Mouse (Mus musculus): Measurements from ENCODE around the gene Mbnl2. TPM values are rescaled to one million over a fixed set of nuclear protein-coding genes. Genes with fewer than 3 reads are reported as not detected.

Mbnl2 gene
- polyA plus RNA-seq, 1 experiment from 2014 or later, result 25.4 TPM

DNA sequence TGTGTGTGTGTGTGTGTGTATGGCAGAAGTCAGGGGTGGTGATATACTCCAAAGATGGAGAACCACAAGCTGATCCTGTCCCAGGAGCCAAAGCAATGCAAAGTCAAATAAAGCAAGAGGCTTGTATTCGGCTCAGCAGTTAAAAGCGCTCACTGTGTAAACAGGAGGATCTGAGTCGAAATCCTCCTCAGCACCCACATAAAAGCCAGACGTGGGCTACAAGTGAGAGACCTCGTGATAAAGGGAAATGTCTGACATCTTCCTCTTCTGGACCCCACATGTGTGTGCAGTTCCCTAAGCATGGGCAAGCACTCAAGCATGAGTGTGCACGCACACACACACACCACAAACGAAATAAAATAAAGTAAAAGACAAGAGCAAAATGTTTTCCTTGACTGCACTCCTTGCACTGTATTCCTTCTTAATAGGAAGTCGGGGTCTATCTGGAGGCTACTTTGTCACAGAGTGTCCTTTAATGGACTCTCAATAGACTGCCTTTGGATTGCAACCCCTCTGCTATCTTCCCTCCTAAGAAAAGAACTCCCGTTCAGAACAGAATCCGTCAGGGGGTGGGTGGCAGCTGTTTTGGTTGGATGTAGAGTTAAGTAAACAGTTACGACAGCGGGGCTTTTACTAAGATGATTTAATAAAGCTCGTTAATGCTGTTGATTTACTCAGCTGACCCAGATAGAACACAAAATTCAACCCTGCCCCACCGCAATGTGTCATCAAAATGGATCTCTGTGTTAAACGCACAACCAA is 18.7 kb upstream of the Mbnl2 start:
- Histone ChIP-seq H3K4me3 (ENCODE audit: low read length) (no peak overlapping the region), H3K9ac (ENCODE audit: low read depth, low read length) (no peak overlapping the region), H3K36me3 (ENCODE audit: control insufficient read depth, insufficient read depth, low read length) (no peaks in the 10 kb centered on the region), H3K4me1 (ENCODE audit: control insufficient read depth, insufficient read depth, low read depth, low read length) (no peaks in the 10 kb centered on the region), H3K4me2 (ENCODE audit: low read length) (no peak overlapping the region), H3K9me3 (ENCODE audit: control insufficient read depth, low read length) (no peaks in the 10 kb centered on the region), H3K27ac (ENCODE audit: low read depth, low read length) (no peak overlapping the region), H3K27me3 (replicated peaks; ENCODE audit: control insufficient read depth, insufficient read depth, low read length) (no peaks in the 10 kb centered on the region)
- no peak for ATAC-seq
- WGBS, result 78% methylated on average over 15 of the region's 15 CpGs

DNA sequence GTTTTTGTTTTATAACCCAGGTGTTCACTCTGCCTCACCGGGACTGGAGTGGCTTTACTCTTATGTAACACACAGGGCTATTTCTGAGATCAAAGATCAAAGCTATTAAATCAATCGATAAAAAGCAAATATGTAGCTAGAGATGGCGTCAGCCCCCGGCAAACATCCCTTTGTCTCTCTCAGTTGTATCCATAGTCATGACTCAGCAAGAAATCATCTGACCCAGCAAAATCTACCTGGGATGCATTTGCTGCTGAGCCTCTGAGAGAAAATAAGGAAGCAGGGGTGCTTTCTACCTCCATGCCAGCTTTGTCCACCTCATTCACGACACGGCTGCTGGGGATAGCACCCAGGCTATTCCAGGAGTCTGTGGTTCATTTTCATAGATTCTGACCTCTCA is 18.0 kb upstream of the Mbnl2 start:
- ATAC-seq, result no peak
- Histone ChIP-seq H3K36me3 (ENCODE audit: control insufficient read depth, insufficient read depth, low read length) (no peaks in the 10 kb centered on the region), H3K4me2 (ENCODE audit: low read length) (no peak overlapping the region), H3K9me3 (ENCODE audit: control insufficient read depth, low read length) (no peaks in the 10 kb centered on the region), H3K27ac (ENCODE audit: low read depth, low read length) (no peak overlapping the region), H3K9ac (ENCODE audit: low read depth, low read length) (no peak overlapping the region), H3K27me3 (replicated peaks; ENCODE audit: control insufficient read depth, insufficient read depth, low read length) (no peaks in the 10 kb centered on the region), H3K4me3 (ENCODE audit: low read length) (no peak overlapping the region), H3K4me1 (ENCODE audit: control insufficient read depth, insufficient read depth, low read depth, low read length) (no peaks in the 10 kb centered on the region)
- WGBS, result 83% methylated on average over 6 of the region's 6 CpGs

DNA sequence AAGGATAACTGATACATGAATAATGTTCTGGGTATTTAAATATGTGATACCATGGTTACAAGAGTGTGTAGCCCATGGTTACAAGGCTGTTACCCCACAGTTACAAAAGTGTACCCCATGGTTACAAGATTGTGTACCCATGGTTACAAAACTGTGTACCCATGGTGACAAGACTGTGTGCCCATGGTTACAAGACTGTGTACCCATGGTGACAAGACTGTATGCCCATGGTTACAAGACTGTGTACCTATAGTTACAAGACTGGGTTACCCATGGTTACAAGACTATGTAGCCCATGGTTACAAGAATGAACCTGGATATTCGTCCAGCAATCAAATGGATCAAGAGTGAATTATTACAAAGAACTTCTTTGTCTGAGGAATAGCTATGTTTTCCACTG is 16.0 kb upstream of the Mbnl2 start:
- no peak overlapping the region for H3K4me2 ChIP-seq (ENCODE audit: low read length)
- H3K27me3 ChIP-seq (replicated peaks; ENCODE audit: control insufficient read depth, insufficient read depth, low read length), result no peaks in the 10 kb centered on the region
- no peak overlapping the region for H3K27ac ChIP-seq (ENCODE audit: low read depth, low read length)
- WGBS, result 58% methylated on average over 1 of the region's 1 CpGs
- no peaks in the 10 kb centered on the region for H3K4me1 ChIP-seq (ENCODE audit: control insufficient read depth, insufficient read depth, low read depth, low read length)
- no peaks in the 10 kb centered on the region for H3K36me3 ChIP-seq (ENCODE audit: control insufficient read depth, insufficient read depth, low read length)
- no peaks in the 10 kb centered on the region for H3K9me3 ChIP-seq (ENCODE audit: control insufficient read depth, low read length)
- no peak overlapping the region for H3K9ac ChIP-seq (ENCODE audit: low read depth, low read length)
- ATAC-seq, result no peak
- no peak overlapping the region for H3K4me3 ChIP-seq (ENCODE audit: low read length)

DNA sequence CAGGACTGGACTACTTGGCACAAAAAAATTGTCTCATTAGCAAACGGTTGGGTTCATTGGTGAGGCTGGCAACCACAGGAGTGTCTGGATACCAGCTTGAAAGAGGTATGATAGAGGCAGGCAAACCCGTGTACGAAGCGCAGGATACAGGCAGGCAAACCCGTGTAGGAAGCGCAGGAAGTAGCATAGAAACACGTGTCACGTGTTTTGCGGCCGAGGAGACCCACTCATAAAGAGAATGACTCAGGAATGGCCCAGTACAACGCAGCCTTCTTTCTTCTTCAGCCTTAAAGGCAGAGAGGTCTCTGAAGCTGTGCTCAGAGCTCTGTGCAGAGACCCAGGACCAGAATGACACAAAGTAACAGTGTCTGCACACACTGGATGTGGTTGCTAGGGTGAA is 13.9 kb upstream of the Mbnl2 start:
- H3K27ac ChIP-seq (ENCODE audit: low read depth, low read length), result no peak overlapping the region
- H3K9ac ChIP-seq (ENCODE audit: low read depth, low read length), result no peak overlapping the region

DNA sequence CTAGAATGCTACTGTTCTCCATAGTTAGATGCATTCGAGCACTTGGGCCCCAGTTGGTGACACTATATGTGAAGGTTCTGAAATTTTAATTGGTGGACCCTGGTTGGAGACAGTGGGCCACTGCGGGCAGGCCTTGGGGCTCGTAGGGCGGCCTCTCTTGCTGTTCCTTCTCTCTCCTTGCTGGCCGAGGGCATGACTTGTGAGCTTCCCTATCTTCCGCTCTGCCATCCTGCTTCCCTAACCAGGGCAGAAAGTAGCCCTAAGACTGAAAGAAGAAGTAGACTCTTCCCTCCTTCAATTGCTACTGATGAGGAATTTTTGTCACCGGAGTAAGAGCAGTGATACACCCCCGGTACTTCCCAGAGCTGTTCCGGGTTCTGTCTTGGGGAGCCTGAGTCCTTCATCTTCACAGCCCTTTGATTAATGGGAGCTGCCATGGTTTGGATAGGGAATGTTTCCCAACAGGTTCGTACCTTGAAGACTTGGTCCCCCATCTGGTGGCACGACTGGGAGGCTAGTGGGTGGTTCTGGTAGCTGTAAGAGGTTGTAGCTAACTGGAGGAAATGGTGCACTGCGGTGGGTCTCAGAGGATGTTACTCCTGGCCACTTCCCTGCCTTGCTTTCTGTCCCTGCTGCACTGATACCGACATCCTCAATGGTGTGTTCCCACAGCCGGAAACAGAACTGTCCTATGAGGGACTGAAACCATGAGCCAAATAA is 12.6 kb upstream of the Mbnl2 start:
- no peak for ATAC-seq
- Histone ChIP-seq H3K4me1 (ENCODE audit: control insufficient read depth, insufficient read depth, low read depth, low read length) (no peaks in the 10 kb centered on the region), H3K36me3 (ENCODE audit: control insufficient read depth, insufficient read depth, low read length) (no peaks in the 10 kb centered on the region), H3K9ac (ENCODE audit: low read depth, low read length) (no peak overlapping the region), H3K4me3 (ENCODE audit: low read length) (no peak overlapping the region), H3K27me3 (replicated peaks; ENCODE audit: control insufficient read depth, insufficient read depth, low read length) (no peaks in the 10 kb centered on the region), H3K9me3 (ENCODE audit: control insufficient read depth, low read length) (no peaks in the 10 kb centered on the region), H3K4me2 (ENCODE audit: low read length) (no peak overlapping the region), H3K27ac (ENCODE audit: low read depth, low read length) (no peak overlapping the region)
- WGBS, result 87% methylated on average over 14 of the region's 14 CpGs

More for the DNA sequence above, 13.9 kb upstream of the Mbnl2 start:
- Histone ChIP-seq H3K4me3 (ENCODE audit: low read length) (no peak overlapping the region), H3K27me3 (replicated peaks; ENCODE audit: control insufficient read depth, insufficient read depth, low read length) (no peaks in the 10 kb centered on the region), H3K36me3 (ENCODE audit: control insufficient read depth, insufficient read depth, low read length) (no peaks in the 10 kb centered on the region), H3K9me3 (ENCODE audit: control insufficient read depth, low read length) (no peaks in the 10 kb centered on the region), H3K4me1 (ENCODE audit: control insufficient read depth, insufficient read depth, low read depth, low read length) (no peaks in the 10 kb centered on the region), H3K4me2 (ENCODE audit: low read length) (no peak overlapping the region)
- 90% methylated on average over 11 of the region's 11 CpGs for WGBS
- no peak for ATAC-seq

DNA sequence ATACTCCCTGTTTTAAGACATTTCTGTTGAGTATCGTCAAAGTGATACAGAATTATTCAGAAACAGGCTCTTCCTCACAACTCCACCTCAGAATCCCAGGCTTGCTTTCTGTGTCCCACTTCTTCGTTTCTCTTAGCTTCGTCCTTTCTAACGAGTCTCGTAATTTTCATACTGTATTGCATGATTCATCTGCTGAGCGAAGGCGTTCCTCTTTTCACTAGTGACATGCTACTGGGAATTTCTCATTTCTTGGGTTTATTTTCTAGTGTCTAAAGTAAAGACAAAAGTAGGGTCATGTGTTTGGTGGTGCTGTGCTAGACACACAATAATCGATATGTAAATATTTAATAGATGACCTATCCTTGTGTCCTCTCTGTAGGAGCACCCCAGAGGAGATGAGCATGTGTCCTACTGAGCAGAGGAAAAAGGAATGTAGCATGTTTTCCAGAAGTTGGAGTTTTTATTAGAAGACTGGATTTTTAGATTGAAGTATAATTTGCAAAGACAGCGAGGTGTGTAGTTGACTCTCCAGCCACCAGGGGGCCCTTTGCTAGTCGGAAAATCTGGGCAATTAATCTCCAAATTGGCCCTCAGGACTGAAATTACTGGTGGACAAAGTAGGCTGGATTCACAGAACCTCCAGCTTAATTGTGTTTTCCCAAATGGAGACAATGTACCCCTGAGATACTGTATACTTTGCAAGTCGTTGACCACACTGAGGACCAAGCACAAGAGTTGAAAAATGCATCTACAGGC is 11.9 kb upstream of the Mbnl2 start:
- H3K9me3 ChIP-seq (ENCODE audit: control insufficient read depth, low read length), result no peaks in the 10 kb centered on the region
- no peak overlapping the region for H3K4me3 ChIP-seq (ENCODE audit: low read length)
- WGBS, result 77% methylated on average over 11 of the region's 11 CpGs
- no peaks in the 10 kb centered on the region for H3K4me1 ChIP-seq (ENCODE audit: control insufficient read depth, insufficient read depth, low read depth, low read length)
- H3K27ac ChIP-seq (ENCODE audit: low read depth, low read length), result no peak overlapping the region
- H3K36me3 ChIP-seq (ENCODE audit: control insufficient read depth, insufficient read depth, low read length), result no peaks in the 10 kb centered on the region
- no peak for ATAC-seq
- no peak overlapping the region for H3K4me2 ChIP-seq (ENCODE audit: low read length)
- H3K9ac ChIP-seq (ENCODE audit: low read depth, low read length), result no peak overlapping the region
- no peaks in the 10 kb centered on the region for H3K27me3 ChIP-seq (replicated peaks; ENCODE audit: control insufficient read depth, insufficient read depth, low read length)

DNA sequence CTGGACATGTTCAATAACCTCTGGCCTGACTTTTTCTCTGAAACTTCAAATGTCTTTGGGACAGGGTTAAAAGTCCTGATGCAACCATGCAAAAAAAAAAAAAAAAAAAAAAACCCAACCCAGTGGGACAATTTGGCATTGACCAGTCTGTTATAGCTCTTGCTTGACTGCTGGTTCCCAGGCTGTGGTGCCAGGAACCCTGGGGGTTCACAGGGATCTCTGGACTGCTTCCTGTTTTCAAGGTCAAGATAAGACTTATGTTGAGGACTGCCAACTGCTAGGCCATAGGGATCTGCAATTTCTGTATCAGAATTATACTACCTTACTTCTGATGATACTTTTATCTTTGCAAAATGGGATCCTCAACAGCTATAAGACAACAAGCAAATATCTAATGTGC is 9.6 kb upstream of the Mbnl2 start:
- H3K27ac ChIP-seq (ENCODE audit: low read depth, low read length), result no peak overlapping the region

DNA sequence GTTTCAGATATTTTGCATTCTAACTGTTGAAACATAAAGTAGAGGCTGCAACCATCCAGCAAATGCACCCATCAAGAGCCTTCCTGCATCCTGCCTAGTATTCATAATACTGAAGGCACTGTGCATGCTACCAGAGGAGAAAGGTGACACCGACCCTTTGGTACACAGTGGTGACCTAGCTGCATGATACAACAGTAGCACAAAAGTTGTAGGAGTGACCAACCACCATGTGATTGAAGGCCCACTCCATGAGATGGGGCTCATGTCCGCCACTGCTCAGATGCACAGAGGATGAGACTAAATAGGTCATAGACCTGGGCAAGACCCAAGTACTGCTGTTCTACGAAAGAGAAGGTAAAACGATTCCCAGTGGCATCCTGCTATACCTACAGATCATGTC is 8.3 kb upstream of the Mbnl2 start:
- H3K36me3 ChIP-seq (ENCODE audit: control insufficient read depth, insufficient read depth, low read length), result no peaks in the 10 kb centered on the region
- no peaks in the 10 kb centered on the region for H3K4me1 ChIP-seq (ENCODE audit: control insufficient read depth, insufficient read depth, low read depth, low read length)
- ATAC-seq, result no peak
- no peak overlapping the region for H3K27ac ChIP-seq (ENCODE audit: low read depth, low read length)
- 95% methylated on average over 4 of the region's 4 CpGs for WGBS
- no peak overlapping the region for H3K4me2 ChIP-seq (ENCODE audit: low read length)
- H3K4me3 ChIP-seq (ENCODE audit: low read length), result no peak overlapping the region
- H3K27me3 ChIP-seq (replicated peaks; ENCODE audit: control insufficient read depth, insufficient read depth, low read length), result no peaks in the 10 kb centered on the region; the same call in 1 of the 2 replicates
- no peak overlapping the region for H3K9ac ChIP-seq (ENCODE audit: low read depth, low read length)
- H3K9me3 ChIP-seq (ENCODE audit: control insufficient read depth, low read length), result no peaks in the 10 kb centered on the region

More for the DNA sequence above, 9.6 kb upstream of the Mbnl2 start:
- H3K36me3 ChIP-seq (ENCODE audit: control insufficient read depth, insufficient read depth, low read length), result no peaks in the 10 kb centered on the region
- no peaks in the 10 kb centered on the region for H3K27me3 ChIP-seq (replicated peaks; ENCODE audit: control insufficient read depth, insufficient read depth, low read length)
- no peak overlapping the region for H3K4me3 ChIP-seq (ENCODE audit: low read length)
- H3K9ac ChIP-seq (ENCODE audit: low read depth, low read length), result no peak overlapping the region
- H3K4me2 ChIP-seq (ENCODE audit: low read length), result no peak overlapping the region
- H3K9me3 ChIP-seq (ENCODE audit: control insufficient read depth, low read length), result no peaks in the 10 kb centered on the region
- no peak for ATAC-seq
- no peaks in the 10 kb centered on the region for H3K4me1 ChIP-seq (ENCODE audit: control insufficient read depth, insufficient read depth, low read depth, low read length)

DNA sequence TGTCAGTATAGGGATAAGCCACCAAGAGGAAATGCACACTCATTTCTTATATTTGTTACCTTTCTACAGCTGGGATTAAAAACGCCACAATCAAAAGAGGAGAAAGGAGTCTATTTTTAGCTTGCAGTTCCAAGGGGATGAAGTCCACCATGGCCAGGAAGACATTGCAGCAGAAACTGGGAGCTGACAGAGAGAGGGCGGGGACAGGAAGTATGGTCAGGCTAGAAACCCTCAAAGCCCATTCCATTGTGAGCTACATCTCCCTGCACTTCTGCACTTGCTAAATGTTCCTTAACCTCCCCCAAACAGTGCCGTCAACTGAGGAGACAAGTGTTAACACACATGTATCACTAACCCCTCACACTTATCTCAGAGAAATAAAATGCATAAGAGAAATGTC is 5.4 kb upstream of the Mbnl2 start:
- Histone ChIP-seq H3K4me3 (ENCODE audit: low read length) (no peak overlapping the region), H3K9ac (ENCODE audit: low read depth, low read length) (no peak overlapping the region), H3K27me3 (replicated peaks; ENCODE audit: control insufficient read depth, insufficient read depth, low read length) (no peaks in the 10 kb centered on the region; the same call in 1 of the 2 replicates), H3K4me2 (ENCODE audit: low read length) (no peak overlapping the region), H3K9me3 (ENCODE audit: control insufficient read depth, low read length) (no peaks in the 10 kb centered on the region), H3K36me3 (ENCODE audit: control insufficient read depth, insufficient read depth, low read length) (no peaks in the 10 kb centered on the region), H3K4me1 (ENCODE audit: control insufficient read depth, insufficient read depth, low read depth, low read length) (peaks cover 5% of the 10 kb centered on the region), H3K27ac (ENCODE audit: low read depth, low read length) (no peak overlapping the region)
- ATAC-seq, result no peak
- 84% methylated on average over 3 of the region's 3 CpGs for WGBS

Data from hindbrain, embryonic 16.5 days (tissue).